Mouse (Mus musculus) kidney, postnatal 0 days (tissue): ENCODE measurements around the gene Hk3. TPM values are rescaled to one million over a fixed set of nuclear protein-coding genes. Genes with fewer than 3 reads are reported as not detected.

Experiments used
- ATAC-seq: fragments of 200-750 bp; cut with Nextera tagmentation; replicated peaks from 2 replicates; pipeline ENCODE4 v1.8.0; 2017; ENCODE audit warnings: low read depth, moderate number of reproducible peaks, moderate TSS enrichment, moderate library complexity; ENCODE audit not compliant: low FRiP score
- DNase-seq: peaks from one replicate; pipeline ENCODE4 v3.0.0-alpha.2; 2016; ENCODE audit warnings: low spot score
- H3K27ac ChIP-seq: fragments of 300-500 bp; sonication (generic); 2 replicates; pipeline ENCODE4 v1.5.1; 2014; ENCODE audit warnings: mild to moderate bottlenecking
- H3K27me3 ChIP-seq: fragments of 300-500 bp; sonication (generic); 2 replicates; pipeline ENCODE4 v1.6.1; 2014; ENCODE audit warnings: low read length, mixed read lengths; ENCODE audit not compliant: insufficient read depth
- H3K36me3 ChIP-seq: fragments of 300-500 bp; sonication (generic); 2 replicates; pipeline ENCODE4 v1.6.1; 2014; ENCODE audit warnings: low read length, mixed read lengths; ENCODE audit not compliant: insufficient read depth
- H3K4me1 ChIP-seq: fragments of 300-500 bp; sonication (generic); replicated peaks from 2 replicates; pipeline ENCODE4 v1.6.1; 2014; ENCODE audit warnings: antibody characterized with exemption, low read length, mixed read lengths; ENCODE audit not compliant: insufficient read depth
- H3K4me2 ChIP-seq: fragments of 300-500 bp; sonication (generic); 2 replicates; pipeline ENCODE4 v1.6.1; 2014; ENCODE audit warnings: mild to moderate bottlenecking, low read length, moderate library complexity, mixed read lengths
- H3K4me3 ChIP-seq: fragments of 300-500 bp; sonication (generic); replicated peaks from 2 replicates; pipeline ENCODE4 v1.5.1; 2014; ENCODE audit warnings: low read depth, low read length
- H3K9ac ChIP-seq: fragments of 300-500 bp; sonication (generic); 2 replicates; pipeline ENCODE4 v1.6.1; 2014; ENCODE audit warnings: low read depth, low read length
- H3K9me3 ChIP-seq: fragments of 300-500 bp; sonication (generic); replicated peaks from 2 replicates; pipeline ENCODE4 v1.6.1; 2016; ENCODE audit warnings: low read length, inconsistent platforms, mixed read lengths
- CTCF ChIP-seq: IDR thresholded peaks from 2 replicates; pipeline ENCODE4 v1.5.1; 2016; ENCODE audit warnings: antibody characterized with exemption, low read depth, mild to moderate bottlenecking, moderate library complexity
- WGBS: fragments of 180-500 bp; shearing (Covaris S2); extraction: QIAGEN DNeasy Blood & Tissue Kit; methylation state at CpG from one replicate; pipeline ENCODE4 v1.1.7; 2014; 5-methylcytosine and 5-hydroxymethylcytosine counted together
- polyA plus RNA-seq: library from polyadenylated mRNA; unstranded; fragments of >200 nt; fragmentation: Nextera tagmentation; extraction: Ambion mirVana; gene quantifications from 2 replicates; pipeline ENCODE4 v1.2.1, GENCODE M21; 2015

The Hk3 gene
- polyA plus RNA-seq: 0.61 and 0.85 TPM in 2 replicates

DNA sequence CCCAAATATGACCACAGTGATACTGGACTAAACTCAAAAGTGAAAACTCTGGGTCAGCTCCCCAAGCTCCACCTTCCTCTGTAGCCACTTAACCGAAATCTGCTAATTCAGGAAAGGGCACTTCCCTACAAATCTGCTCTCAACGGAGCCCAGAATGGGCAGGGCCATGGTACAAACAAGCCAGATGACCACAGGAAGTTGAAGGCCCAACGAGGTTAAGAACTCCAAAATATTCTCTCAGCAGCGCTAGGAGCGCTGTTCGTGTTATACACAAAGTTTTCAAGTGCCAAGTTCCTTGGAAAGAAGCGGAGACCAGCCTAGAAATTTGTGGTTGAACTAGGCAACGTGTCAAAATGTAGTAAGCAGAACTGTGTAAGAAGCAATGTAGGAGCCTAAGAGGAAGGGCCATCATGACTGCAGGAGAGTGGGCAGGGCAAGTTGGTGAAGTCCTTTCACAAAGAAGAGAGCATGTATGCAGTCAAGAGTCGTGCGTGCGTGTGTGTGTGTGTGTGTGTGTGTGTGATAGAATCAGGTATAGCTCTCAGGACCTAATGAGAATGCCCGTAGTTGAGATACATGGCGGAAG, at the start of gene Hk3:
Gene Hk3 (minus strand): TSS at position 192 of the 586 bp plus-strand sequence.
- Histone ChIP-seq H3K9me3 (no peaks in the 10 kb centered on the region), H3K27ac (no peak within 1 kb of the TSS), H3K36me3 (no peaks in the 10 kb centered on the region), H3K4me1 (no peaks in the 10 kb centered on the region), H3K9ac (no peak within 1 kb of the TSS), H3K4me2 (no peak within 1 kb of the TSS), H3K4me3 (no peak within 1 kb of the TSS), H3K27me3 (no peaks in the 10 kb centered on the region)
- ATAC-seq: no peak
- TF ChIP-seq CTCF: no peak
- 85% methylated on average over 13 of the region's 13 CpGs for WGBS
- no peak for DNase-seq

DNA sequence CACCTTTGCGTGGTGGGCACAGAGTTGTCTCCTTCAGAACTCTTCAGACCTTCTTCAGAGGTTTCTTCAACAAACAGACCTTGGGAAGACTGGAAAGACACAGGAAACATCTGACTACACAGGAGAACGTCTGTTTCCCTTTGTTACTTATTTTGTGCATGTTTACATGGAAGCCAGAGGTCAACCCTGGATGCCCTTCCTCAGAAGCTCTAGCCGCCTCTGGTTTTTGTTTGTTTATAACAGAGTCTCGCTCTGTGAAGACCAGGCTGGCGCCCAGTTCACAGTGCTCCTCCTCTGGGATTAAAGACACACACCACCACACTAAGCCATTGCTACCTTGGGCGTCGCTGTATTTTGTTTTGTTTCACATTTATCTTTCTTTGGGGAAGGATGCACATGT, 48.5 kb upstream of the Hk3 start:
- Histone ChIP-seq H3K4me2 (no peak overlapping the region), H3K4me1 (no peaks in the 10 kb centered on the region), H3K9me3 (no peaks in the 10 kb centered on the region), H3K36me3 (no peaks in the 10 kb centered on the region), H3K27me3 (no peaks in the 10 kb centered on the region), H3K27ac (no peak overlapping the region), H3K9ac (no peak overlapping the region), H3K4me3 (no peak overlapping the region)
- DNase-seq (no peak), ATAC-seq (no peak)
- no peak for TF ChIP-seq CTCF
- 43% methylated on average over 7 of the region's 7 CpGs for WGBS

DNA sequence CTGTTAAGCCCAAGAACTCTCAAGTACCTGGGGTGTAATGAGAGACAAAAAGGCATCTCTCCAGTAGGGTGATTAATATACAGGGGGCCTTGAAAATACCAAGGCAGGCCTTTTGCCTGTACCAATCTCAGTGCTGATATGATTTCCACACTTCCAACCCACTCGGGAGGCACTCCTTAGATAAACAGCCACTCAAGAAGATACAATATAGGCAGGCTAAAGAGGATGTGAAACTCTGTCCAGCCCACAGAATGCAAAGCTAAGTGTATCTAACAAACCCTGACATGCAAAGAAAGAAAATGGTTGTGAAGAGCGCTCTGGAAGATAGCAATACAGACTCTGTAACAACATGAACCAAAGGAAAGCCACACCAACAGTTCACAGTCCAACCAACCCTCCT, 42.1 kb upstream of the Hk3 start:
- no peak for TF ChIP-seq CTCF
- no peak overlapping the region for H3K9ac ChIP-seq
- no peaks in the 10 kb centered on the region for H3K4me1 ChIP-seq
- H3K27me3 ChIP-seq: no peaks in the 10 kb centered on the region
- no peak for DNase-seq
- no peak overlapping the region for H3K27ac ChIP-seq
- no peak overlapping the region for H3K4me3 ChIP-seq
- ATAC-seq: no peak
- no peak overlapping the region for H3K4me2 ChIP-seq
- WGBS: 68% methylated on average over 2 of the region's 2 CpGs
- H3K9me3 ChIP-seq: no peaks in the 10 kb centered on the region
- no peaks in the 10 kb centered on the region for H3K36me3 ChIP-seq

DNA sequence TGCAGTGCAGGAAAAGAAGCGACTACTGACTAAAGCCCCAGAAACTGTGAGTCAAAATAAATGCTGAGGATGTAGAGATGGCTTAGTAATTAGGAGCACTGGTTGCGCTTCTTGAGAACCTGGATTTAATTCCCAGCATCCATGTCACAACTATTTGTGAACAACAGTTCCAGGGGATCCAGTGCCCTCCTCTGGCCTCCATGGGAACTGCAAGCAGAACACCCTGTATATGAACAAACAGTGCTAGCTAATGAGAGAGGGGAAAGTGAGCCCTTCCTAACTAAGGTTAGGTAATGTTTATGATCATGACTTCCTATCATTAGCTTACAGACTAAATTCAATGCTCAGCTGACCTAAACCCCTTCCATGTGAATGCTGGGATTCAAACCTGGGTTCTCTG, 36.9 kb upstream of the Hk3 start:
- Histone ChIP-seq H3K4me3 (no peak overlapping the region), H3K27me3 (no peaks in the 10 kb centered on the region), H3K36me3 (peaks cover 8% of the 10 kb centered on the region; the same call in 1 of the 2 replicates), H3K27ac (no peak overlapping the region), H3K9me3 (no peaks in the 10 kb centered on the region), H3K4me1 (no peaks in the 10 kb centered on the region), H3K4me2 (no peak overlapping the region), H3K9ac (no peak overlapping the region)
- DNase-seq (no peak), ATAC-seq (no peak)
- TF ChIP-seq CTCF: peak; percentile 53
- WGBS: 92% methylated on average over 2 of the region's 2 CpGs

DNA sequence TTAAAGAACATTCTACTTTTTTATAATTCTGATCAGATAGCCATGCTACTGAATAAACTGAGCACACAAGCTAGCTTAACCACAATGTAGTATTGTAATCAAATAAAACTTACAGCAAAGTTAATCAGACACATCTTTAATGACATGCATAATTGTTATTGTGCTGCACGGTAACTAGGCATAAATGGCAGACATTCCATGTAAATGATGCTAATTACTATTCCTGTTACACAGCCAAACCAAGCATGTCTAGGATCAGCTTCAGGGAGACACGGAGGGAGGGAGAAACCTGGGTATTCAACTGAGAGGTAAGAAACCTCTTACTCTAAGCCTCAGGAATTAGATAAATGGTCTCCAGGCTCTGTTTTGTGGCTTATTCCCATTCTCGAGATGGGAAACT, 26.5 kb upstream of the Hk3 start:
- whole genome bisulfite sequencing: 70% methylated on average over 3 of the region's 3 CpGs
- Histone ChIP-seq H3K4me1 (no peaks in the 10 kb centered on the region), H3K4me3 (no peak overlapping the region), H3K36me3 (0 out of 2 replicates have a peak, but pooled peaks cover 3% of the 10 kb centered on the region), H3K4me2 (no peak overlapping the region), H3K27ac (no peak overlapping the region), H3K27me3 (no peaks in the 10 kb centered on the region), H3K9ac (no peak overlapping the region), H3K9me3 (no peaks in the 10 kb centered on the region)
- no peak for ATAC-seq
- TF ChIP-seq CTCF: no peak
- no peak for DNase-seq

DNA sequence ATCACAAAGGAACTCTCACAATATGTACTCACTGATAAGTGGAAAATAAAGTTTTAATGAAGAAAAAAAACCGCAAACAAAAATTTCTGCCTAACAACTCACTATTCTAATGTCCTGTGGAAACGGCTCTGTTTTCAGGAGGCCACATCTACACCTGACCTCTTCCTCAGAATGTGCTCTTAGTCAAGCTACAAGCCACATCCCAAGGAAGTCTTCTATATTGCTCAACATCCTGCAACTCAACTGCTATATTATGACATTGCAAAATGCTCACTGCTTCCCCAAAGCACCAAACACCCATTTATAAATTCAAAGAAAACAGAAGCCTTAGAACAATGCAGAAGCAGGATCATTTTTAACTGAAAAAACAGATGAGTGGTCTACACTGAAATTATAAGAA, 18.8 kb upstream of the Hk3 start:
- Histone ChIP-seq H3K9ac (no peak overlapping the region), H3K4me2 (no peak overlapping the region), H3K27me3 (no peaks in the 10 kb centered on the region), H3K36me3 (0 out of 2 replicates have a peak, but pooled peaks cover 10% of the 10 kb centered on the region), H3K4me3 (no peak overlapping the region), H3K27ac (no peak overlapping the region), H3K4me1 (no peaks in the 10 kb centered on the region), H3K9me3 (no peaks in the 10 kb centered on the region)
- TF ChIP-seq CTCF: no peak
- no peak for ATAC-seq
- 95% methylated on average over 2 of the region's 2 CpGs for WGBS
- no peak for DNase-seq

DNA sequence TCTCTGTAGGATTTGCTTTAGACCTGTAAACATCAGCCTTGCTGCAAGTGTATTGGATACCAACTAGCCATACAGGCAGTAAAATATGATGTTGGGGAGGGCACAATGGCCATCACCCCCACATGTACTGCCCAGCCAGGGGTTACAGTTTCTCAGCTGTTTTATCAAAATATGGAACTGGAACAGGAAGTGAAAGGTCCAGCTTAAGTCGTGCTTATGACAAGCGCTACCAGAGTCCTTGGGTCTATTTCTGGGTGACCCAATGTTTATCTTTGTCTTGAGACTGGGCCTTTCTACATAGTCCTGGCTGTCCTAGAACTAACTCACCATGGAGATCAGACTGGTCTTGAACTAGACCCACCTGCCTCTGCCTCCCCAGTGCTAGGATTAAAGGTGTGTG, 3.0 kb upstream of the Hk3 start:
- Histone ChIP-seq H3K27ac (no peak overlapping the region), H3K4me1 (no peaks in the 10 kb centered on the region), H3K36me3 (no peaks in the 10 kb centered on the region; the same call in none of the 2 replicates), H3K9ac (no peak overlapping the region), H3K4me3 (no peak overlapping the region), H3K9me3 (no peaks in the 10 kb centered on the region), H3K4me2 (no peak overlapping the region), H3K27me3 (no peaks in the 10 kb centered on the region)
- ATAC-seq (no peak), DNase-seq (no peak)
- TF ChIP-seq CTCF: no peak
- 85% methylated on average over 2 of the region's 2 CpGs for WGBS
